Mouse (Mus musculus) intestine, embryonic 16.5 days (tissue): ENCODE data around the gene Agap3. TPM values are rescaled to one million over a fixed set of nuclear protein-coding genes. Genes with fewer than 3 reads are reported as not detected.

Source experiments
- ATAC-seq: fragments of 200-750 bp; cut with Nextera tagmentation; 2 replicates; pipeline ENCODE4 v1.8.0; 2017; ENCODE audit warnings: moderate TSS enrichment, moderate library complexity
- H3K27ac ChIP-seq: fragments of 300-500 bp; sonication (generic); 2 replicates; pipeline ENCODE4 v1.5.1; 2014; ENCODE audit warnings: mild to moderate bottlenecking, low read length
- H3K27me3 ChIP-seq: fragments of 300-500 bp; sonication (generic); replicated peaks from 2 replicates; pipeline ENCODE4 v1.6.1; 2014; ENCODE audit warnings: low read length, control low read depth, mixed read lengths; ENCODE audit not compliant: control insufficient read depth, insufficient read depth
- H3K36me3 ChIP-seq: fragments of 300-500 bp; sonication (generic); 2 replicates; pipeline ENCODE4 v1.6.1; 2014; ENCODE audit warnings: low read length, control low read depth; ENCODE audit not compliant: control insufficient read depth, insufficient read depth
- H3K4me1 ChIP-seq: fragments of 300-500 bp; sonication (generic); 2 replicates; pipeline ENCODE4 v1.6.1; 2014; ENCODE audit warnings: low read length, control low read depth, mixed read lengths; ENCODE audit not compliant: control insufficient read depth, insufficient read depth
- H3K4me2 ChIP-seq: fragments of 300-500 bp; sonication (generic); 2 replicates; pipeline ENCODE4 v1.6.1; 2014; ENCODE audit warnings: low read depth, low read length, control low read depth
- H3K4me3 ChIP-seq: fragments of 300-500 bp; sonication (generic); 2 replicates; pipeline ENCODE4 v1.5.1; 2014; ENCODE audit warnings: mild to moderate bottlenecking, low read length
- H3K9ac ChIP-seq: fragments of 300-500 bp; sonication (generic); 2 replicates; pipeline ENCODE4 v1.6.1; 2014; ENCODE audit warnings: low read depth, low read length
- H3K9me3 ChIP-seq: fragments of 300-500 bp; sonication (generic); 2 replicates; pipeline ENCODE4 v1.6.1; 2016; ENCODE audit warnings: low read length, control low read depth; ENCODE audit not compliant: control insufficient read depth
- WGBS: fragments of 180-500 bp; shearing (Covaris S2); extraction: QIAGEN DNeasy Blood & Tissue Kit; methylation state at CpG from one replicate; pipeline ENCODE4 v1.1.7; 2014; 5-methylcytosine and 5-hydroxymethylcytosine counted together
- polyA plus RNA-seq: library from polyadenylated mRNA; unstranded; fragments of >200 nt; fragmentation: Nextera tagmentation; extraction: Ambion mirVana; gene quantifications from 2 replicates; pipeline ENCODE4 v1.2.1, GENCODE M21; 2015

Agap3 gene
- polyA plus RNA-seq, 1 experiment from 2014 or later: 10.2 TPM

DNA sequence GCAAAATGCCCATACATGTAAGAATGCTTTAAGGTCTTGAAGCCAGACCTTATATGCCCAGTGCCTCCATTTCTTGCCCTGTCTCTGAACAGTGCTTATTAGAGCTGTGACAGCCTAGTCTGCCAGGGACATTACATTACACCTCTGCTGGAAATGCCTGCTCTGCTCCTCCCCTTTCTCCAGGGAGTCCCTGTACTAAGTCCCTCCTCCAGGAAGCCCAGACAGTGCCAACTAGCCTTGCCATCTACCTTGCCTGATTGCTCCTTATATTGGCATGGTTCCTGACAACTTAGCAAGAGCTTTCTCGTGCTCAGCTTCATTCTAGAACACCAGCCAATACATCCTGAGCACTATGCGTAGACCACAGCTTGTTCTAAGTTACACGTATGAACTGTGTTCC lies 83.8 kb downstream of the Agap3 start:
- H3K4me3 ChIP-seq: no peak overlapping the region
- no peak overlapping the region for H3K9ac ChIP-seq
- H3K27me3 ChIP-seq: peaks cover 20% of the 10 kb centered on the region; the same call in 1 of the 2 replicates
- peaks cover 5% of the 10 kb centered on the region for H3K4me1 ChIP-seq
- no peaks in the 10 kb centered on the region for H3K9me3 ChIP-seq
- no peak overlapping the region for H3K4me2 ChIP-seq
- WGBS: 82% methylated on average over 3 of the region's 3 CpGs
- no peak for ATAC-seq
- H3K27ac ChIP-seq: no peak overlapping the region
- H3K36me3 ChIP-seq: no peaks in the 10 kb centered on the region

DNA sequence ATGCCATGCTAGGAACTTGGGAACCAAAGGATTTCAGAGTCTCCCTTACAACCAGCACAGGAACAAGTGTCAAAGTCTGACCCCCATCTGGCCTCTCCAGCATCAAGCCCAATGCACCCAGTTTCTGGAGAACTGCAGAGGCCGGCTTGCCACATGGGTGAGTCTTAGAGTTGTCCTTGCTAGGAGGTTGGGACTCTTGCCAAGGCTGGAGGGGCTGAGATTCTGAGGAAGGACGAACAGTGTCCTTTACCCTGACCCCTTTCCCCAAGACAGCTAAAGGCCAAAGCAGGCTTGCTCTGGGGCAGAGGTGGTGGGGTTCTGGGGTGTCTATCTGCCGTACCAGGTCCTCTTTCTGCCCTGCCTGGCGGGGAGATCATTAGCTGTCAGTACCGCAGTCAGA lies 84.5 kb downstream of the Agap3 start:
- Histone ChIP-seq H3K4me2 (no peak overlapping the region), H3K4me3 (no peak overlapping the region), H3K4me1 (peaks cover 12% of the 10 kb centered on the region), H3K27me3 (peaks cover 13% of the 10 kb centered on the region; the same call in 1 of the 2 replicates), H3K9me3 (no peaks in the 10 kb centered on the region), H3K27ac (no peak overlapping the region), H3K9ac (no peak overlapping the region), H3K36me3 (no peaks in the 10 kb centered on the region)
- 79% methylated on average over 5 of the region's 5 CpGs for WGBS
- no peak for ATAC-seq

DNA sequence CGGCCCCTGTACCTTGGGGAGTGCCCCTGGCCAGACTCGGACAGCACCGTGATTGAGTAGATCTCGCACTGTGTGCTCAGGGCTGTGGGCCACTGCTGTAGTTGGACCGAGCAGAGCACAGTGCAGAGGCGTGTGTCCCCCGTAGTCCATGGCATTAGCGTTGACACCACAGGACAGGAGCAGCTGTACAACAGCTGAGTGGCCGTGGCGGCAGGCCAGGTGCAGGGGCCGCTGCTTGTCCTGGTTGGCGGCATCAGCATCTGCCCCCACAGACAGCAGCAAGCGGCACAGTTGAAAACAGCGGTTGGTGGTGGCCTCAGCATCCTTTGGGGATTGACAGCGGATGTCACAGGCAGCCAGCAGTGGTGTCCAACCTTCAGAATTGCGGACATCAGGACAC lies 85.6 kb downstream of the Agap3 start:
- peaks cover 12% of the 10 kb centered on the region for H3K4me1 ChIP-seq
- peaks cover 6% of the 10 kb centered on the region; the same call in 1 of the 2 replicates for H3K27me3 ChIP-seq

DNA sequence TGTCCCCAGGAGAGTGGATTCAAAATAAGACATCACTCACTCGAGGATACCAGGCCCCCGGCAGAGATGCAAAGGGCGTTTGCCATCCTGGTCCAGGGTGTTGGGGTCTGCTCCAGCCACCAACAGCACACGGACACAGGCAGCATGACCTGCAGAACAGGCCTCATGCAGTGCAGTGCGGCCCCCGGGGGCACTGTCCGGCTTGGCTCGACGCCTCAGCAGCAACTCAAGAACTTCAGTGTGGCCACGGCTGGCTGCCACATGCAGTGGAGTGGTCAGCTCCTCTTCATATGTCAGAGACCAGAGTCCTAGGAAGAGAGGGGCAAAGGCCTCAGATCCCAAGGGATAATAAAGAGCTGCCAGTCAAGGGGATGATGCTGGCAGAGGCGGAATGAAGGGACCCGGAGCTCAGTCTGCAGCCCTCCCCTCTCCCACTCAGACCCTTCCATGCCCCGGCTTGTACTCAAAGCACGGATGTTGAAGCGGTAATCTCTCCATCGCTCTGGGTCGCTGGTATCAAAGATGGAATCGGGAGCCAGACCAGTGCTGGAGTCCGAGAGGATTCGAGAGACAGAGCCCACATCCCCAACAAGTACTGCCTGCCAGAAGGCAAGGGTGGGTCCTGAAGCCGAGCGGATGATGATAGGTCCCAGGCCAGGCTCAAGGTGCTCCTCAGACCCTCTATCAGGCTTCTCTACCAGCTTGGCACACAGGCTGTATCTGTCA lies 87.8 kb downstream of the Agap3 start:
- H3K4me2 ChIP-seq: no peak overlapping the region
- no peaks in the 10 kb centered on the region for H3K36me3 ChIP-seq
- no peaks in the 10 kb centered on the region for H3K9me3 ChIP-seq
- H3K4me3 ChIP-seq: no peak overlapping the region
- no peak for ATAC-seq
- H3K27ac ChIP-seq: no peak overlapping the region
- H3K9ac ChIP-seq: no peak overlapping the region
- H3K27me3 ChIP-seq: 0 out of 2 replicates have a peak, but pooled peaks cover 4% of the 10 kb centered on the region
- WGBS: 83% methylated on average over 22 of the region's 22 CpGs
- peaks cover 12% of the 10 kb centered on the region for H3K4me1 ChIP-seq

More for the DNA sequence above, 85.6 kb downstream of the Agap3 start:
- Histone ChIP-seq H3K36me3 (no peaks in the 10 kb centered on the region), H3K27ac (no peak overlapping the region), H3K4me2 (no peak overlapping the region), H3K9ac (no peak overlapping the region), H3K4me3 (no peak overlapping the region), H3K9me3 (no peaks in the 10 kb centered on the region)
- WGBS: 68% methylated on average over 16 of the region's 16 CpGs
- no peak for ATAC-seq

DNA sequence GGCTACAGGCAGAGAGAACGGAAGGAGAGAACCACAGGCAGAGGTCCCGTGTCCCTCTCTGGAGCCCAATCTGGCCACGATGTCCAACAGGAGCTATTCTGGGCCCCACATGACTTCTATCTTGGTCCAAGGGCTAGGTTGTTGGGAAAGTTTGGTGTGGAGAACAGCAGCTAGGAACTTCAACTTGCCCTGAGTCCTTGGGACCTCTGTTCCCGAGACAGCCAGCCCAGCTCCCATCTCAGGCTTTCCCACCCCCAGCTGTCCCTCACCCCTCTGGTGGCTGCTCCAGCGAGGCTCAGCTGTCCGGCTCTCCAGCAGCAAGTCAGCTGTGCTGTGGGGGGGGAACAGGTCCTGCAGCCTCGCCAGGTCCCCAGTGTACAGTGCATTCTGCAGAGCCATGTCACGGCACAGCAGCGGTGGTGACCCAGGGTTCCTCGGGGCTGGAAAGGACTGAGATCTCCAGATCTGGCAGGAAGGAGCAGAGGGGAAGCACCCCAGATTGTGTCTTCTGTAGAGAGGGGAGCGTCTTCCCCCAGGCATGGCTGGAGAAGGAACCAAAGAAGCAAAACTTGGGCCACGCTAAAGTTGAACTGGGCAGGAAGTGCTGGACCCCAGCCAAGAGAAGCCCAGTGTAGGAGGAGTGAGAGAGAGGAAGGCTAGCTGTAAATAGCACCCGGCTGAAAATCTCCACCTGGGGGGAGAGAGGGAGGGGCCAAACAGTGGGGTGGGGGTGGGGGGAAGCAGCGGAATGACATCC lies 88.6 kb downstream of the Agap3 start, which contains the start of gene Asb10:
Gene Asb10, minus strand, starts transcription at position 592 of the 757 bp plus-strand sequence.
- H3K4me1 ChIP-seq: peaks cover 12% of the 10 kb centered on the region
- 19% methylated on average over 14 of the region's 14 CpGs for WGBS
- no peaks in the 10 kb centered on the region for H3K9me3 ChIP-seq
- H3K27ac ChIP-seq: no peak within 1 kb of the TSS; the same call in 1 of the 2 replicates
- ATAC-seq: peak; percentile 40
- no peaks in the 10 kb centered on the region for H3K36me3 ChIP-seq
- peak within 1 kb of the TSS; percentile 45 for H3K4me2 ChIP-seq
- H3K9ac ChIP-seq: peak within 1 kb of the TSS; percentile 39; the same call in 1 of the 2 replicates
- H3K4me3 ChIP-seq: peak within 1 kb of the TSS; percentile 14; the same call in 1 of the 2 replicates
- H3K27me3 ChIP-seq: 0 out of 2 replicates have a peak, but pooled peaks cover 4% of the 10 kb centered on the region

DNA sequence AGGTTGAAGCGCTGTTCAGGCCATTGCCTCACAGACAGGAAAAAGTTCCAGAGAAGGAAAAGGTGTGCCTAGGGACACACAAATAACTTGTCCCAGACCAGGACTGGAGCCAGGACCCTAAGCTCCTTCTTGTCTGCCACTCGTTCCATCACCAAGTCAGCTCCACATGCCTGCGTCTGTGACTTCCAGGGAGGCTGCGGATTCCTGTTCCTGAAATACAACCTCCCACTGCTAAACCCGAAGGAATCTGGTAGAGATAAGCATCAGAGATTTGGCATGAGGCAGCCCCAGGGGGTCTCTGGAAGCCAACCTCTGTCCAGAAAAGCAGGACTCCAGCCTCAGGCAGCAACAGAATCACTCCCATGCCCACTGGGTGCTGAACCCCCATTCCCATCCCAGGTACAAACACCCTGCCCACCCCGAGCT lies 89.2 kb downstream of the Agap3 start:
- Histone ChIP-seq H3K4me3 (peak overlapping the region; percentile 14; the same call in 1 of the 2 replicates), H3K36me3 (no peaks in the 10 kb centered on the region), H3K9ac (no peak overlapping the region), H3K27me3 (0 out of 2 replicates have a peak, but pooled peaks cover 4% of the 10 kb centered on the region), H3K4me1 (peaks cover 12% of the 10 kb centered on the region), H3K4me2 (peak overlapping the region; percentile 45), H3K9me3 (no peaks in the 10 kb centered on the region), H3K27ac (no peak overlapping the region)
- 17% methylated on average over 6 of the region's 6 CpGs for WGBS
- no peak for ATAC-seq

DNA sequence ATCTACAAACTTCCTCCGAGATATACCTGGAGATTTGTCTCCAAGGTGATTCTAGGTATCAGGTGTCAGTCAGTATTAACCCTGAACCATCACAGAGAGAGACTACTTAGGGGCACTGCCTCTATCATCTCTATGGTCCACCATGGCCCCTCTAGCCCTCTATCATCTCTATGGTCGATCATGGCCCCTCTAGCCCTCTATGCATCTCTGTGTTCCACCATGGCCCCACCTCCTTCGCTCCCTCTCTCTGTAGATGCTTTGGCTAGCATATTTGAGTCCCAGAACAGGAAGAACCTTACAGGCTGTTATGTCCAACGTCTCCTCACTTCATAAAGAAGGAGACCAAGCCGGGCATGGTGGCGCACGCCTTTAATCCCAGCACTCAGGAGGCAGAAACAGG lies 90.7 kb downstream of the Agap3 start:
- H3K36me3 ChIP-seq: no peaks in the 10 kb centered on the region
- 81% methylated on average over 7 of the region's 7 CpGs for WGBS
- ATAC-seq: no peak

DNA sequence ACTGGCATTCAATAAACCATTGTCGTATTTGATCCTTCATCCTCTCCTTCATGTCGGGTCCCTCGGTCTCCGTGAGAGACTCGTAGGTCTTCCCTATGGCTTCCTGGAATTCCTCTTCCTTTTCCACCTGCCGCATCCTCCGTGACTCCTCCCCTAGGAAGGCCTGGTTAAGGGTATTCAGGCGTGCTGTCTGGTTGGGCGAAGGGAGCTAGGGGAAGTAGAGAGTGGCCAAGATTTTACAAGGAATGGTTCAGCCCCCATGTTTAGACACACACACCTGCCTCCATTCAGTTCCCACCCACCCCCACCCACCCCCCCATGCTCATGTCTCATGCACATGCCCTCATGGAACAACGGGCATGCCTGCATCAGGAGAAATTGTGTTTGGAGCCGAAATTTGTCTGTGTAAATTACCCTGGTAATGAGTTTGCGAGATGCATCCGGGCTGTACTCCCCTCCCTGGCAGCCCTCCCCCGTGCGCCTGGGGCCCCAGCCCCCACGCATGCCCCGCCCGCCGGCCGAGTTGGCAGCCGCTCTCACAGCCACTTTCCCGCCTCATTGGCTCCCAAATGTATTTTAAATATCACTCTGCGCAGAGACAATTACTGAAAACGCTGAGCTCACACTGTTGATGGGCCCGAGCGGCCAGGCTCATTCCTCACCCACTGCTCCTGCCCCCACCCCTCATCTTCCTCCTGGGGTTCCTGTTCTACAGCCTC lies 98.8 kb downstream of the Agap3 start:
- WGBS: 28% methylated on average over 26 of the region's 26 CpGs
- H3K4me1 ChIP-seq: peaks cover 7% of the 10 kb centered on the region
- no peaks in the 10 kb centered on the region for H3K9me3 ChIP-seq
- peak overlapping the region; percentile 44 for H3K4me2 ChIP-seq
- no peak overlapping the region for H3K4me3 ChIP-seq
- peak; percentile 55 for ATAC-seq
- H3K9ac ChIP-seq: 0 out of 2 replicates have a peak overlapping the region, but pooled peaks have one; percentile 6
- H3K36me3 ChIP-seq: no peaks in the 10 kb centered on the region
- H3K27me3 ChIP-seq: no peaks in the 10 kb centered on the region
- no peak overlapping the region for H3K27ac ChIP-seq

More for the DNA sequence above, 90.7 kb downstream of the Agap3 start:
- H3K4me3 ChIP-seq: no peak overlapping the region
- H3K27me3 ChIP-seq: 0 out of 2 replicates have a peak, but pooled peaks cover 4% of the 10 kb centered on the region
- H3K9me3 ChIP-seq: no peaks in the 10 kb centered on the region
- H3K27ac ChIP-seq: no peak overlapping the region
- no peak overlapping the region for H3K4me2 ChIP-seq
- peaks cover 12% of the 10 kb centered on the region for H3K4me1 ChIP-seq
- no peak overlapping the region for H3K9ac ChIP-seq

DNA sequence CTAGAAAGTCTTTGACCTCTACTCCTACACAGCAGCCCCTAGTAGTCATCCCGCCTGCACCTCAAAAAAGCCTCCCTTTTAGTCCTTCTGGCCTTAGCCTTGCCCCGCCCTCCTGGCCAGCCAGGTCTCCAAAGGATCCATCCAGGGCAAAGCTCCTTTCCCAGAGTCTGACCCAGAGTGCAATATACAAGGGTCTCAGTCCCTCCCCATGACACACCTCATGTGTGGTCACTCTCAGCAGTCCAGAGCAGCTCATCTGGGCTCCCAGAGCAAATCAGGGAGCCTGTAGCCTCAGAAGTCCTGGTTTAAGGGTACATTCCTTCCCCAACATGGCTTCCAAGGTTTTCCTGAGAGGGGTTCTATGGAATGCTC lies 99.3 kb downstream of the Agap3 start:
- no peaks in the 10 kb centered on the region for H3K27me3 ChIP-seq
- H3K9me3 ChIP-seq: no peaks in the 10 kb centered on the region
- no peak overlapping the region for H3K27ac ChIP-seq
- no peak; the same call in 1 of the 2 replicates for ATAC-seq
- H3K9ac ChIP-seq: 0 out of 2 replicates have a peak overlapping the region, but pooled peaks have one; percentile 6
- 48% methylated on average over 2 of the region's 2 CpGs for WGBS
- no peak overlapping the region for H3K4me3 ChIP-seq
- peak overlapping the region; percentile 44 for H3K4me2 ChIP-seq
- no peaks in the 10 kb centered on the region for H3K36me3 ChIP-seq
- H3K4me1 ChIP-seq: peaks cover 7% of the 10 kb centered on the region
